Mouse (Mus musculus) ES-E14 (cell line): Measurements from ENCODE around the gene Sept9. TPM values are rescaled to one million over a fixed set of nuclear protein-coding genes. Genes with fewer than 3 reads are reported as not detected.
"Not testable (repeated sequence)": the region's sequence is repeated elsewhere in the genome, so short reads cannot be mapped to it uniquely, and the experiment has no call there.

Source experiments
- DNase-seq: peaks from one replicate; pipeline ENCODE4 v3.0.0-alpha.2; 2013; ENCODE audit warnings: low read depth, low spot score
- H3K27ac ChIP-seq: 2 replicates; pipeline ENCODE4 v1.5.1; 2012; ENCODE audit warnings: low read depth, mild to moderate bottlenecking, low read length, moderate library complexity, mixed read lengths; ENCODE audit not compliant: poor library complexity, insufficient read depth, severe bottlenecking
- H3K36me3 ChIP-seq: 2 replicates; pipeline ENCODE4 v1.6.1; 2012; ENCODE audit warnings: mild to moderate bottlenecking, low read length, moderate library complexity, mixed read lengths; ENCODE audit not compliant: control insufficient read depth, poor library complexity, insufficient read depth, severe bottlenecking
- H3K4me1 ChIP-seq, 2 experiments: fragments of 150-350 bp in 1 of 2; sonication (generic) in 1 of 2; 2 replicates each; pipeline ENCODE4 v1.6.1; 2012; ENCODE audit warnings: low read length in 2 of 2, mild to moderate bottlenecking in 1 of 2, mixed read lengths in 1 of 2; ENCODE audit not compliant: control insufficient read depth in 2 of 2, insufficient read depth in 2 of 2, poor library complexity in 1 of 2
- H3K4me3 ChIP-seq, 2 experiments: fragments of 150-350 bp in 1 of 2; sonication (generic) in 1 of 2; 2 replicates each; pipeline ENCODE4 v1.5.1; 2012; ENCODE audit warnings: low read length in 2 of 2, low read depth in 1 of 2, mild to moderate bottlenecking in 1 of 2, mixed read lengths in 1 of 2; ENCODE audit not compliant: insufficient read depth in 1 of 2, poor library complexity in 1 of 2, severe bottlenecking in 1 of 2
- H3K9ac ChIP-seq: 2 replicates; pipeline ENCODE4 v1.6.1; 2012; ENCODE audit warnings: low read depth, mild to moderate bottlenecking, low read length, mixed read lengths; ENCODE audit not compliant: poor library complexity, insufficient read depth, severe bottlenecking
- H3K9me3 ChIP-seq: fragments of 150-350 bp; sonication (generic); 2 replicates; pipeline ENCODE4 v1.6.1; 2012; ENCODE audit warnings: low read depth, mild to moderate bottlenecking, low read length; ENCODE audit not compliant: control insufficient read depth, insufficient read depth
- CHD2 ChIP-seq: IDR thresholded peaks from 2 replicates; pipeline ENCODE4 v1.6.1; 2014; ENCODE audit warnings: mild to moderate bottlenecking, low read depth, low read length, inconsistent platforms
- HCFC1 ChIP-seq: IDR thresholded peaks from 2 replicates; pipeline ENCODE4 v1.6.1; 2012; ENCODE audit warnings: low read length, inconsistent platforms, borderline replicate concordance; ENCODE audit not compliant: insufficient read depth
- MAFK ChIP-seq: IDR thresholded peaks from 2 replicates; pipeline ENCODE4 v1.6.1; 2014; ENCODE audit warnings: mild to moderate bottlenecking, low read depth, low read length, inconsistent platforms; ENCODE audit not compliant: insufficient read depth
- ZC3H11A ChIP-seq: IDR thresholded peaks from 2 replicates; pipeline ENCODE4 v1.6.1; 2012; ENCODE audit warnings: low read depth, mild to moderate bottlenecking, inconsistent platforms, low read length, borderline replicate concordance
- ZNF384 ChIP-seq: IDR thresholded peaks from 2 replicates; pipeline ENCODE4 v1.6.1; 2012; ENCODE audit warnings: low read depth, low read length, inconsistent platforms
- in situ Hi-C, 2 experiments: fragments of 600-800 bp; cut with MboI; formaldehyde crosslinking; loops; one replicate each; pipeline ENCODE4 v1.15.1; 2025; ENCODE audit warnings: low sequenced_read_pairs in 2 of 2, inconsistent platforms in 1 of 2; ENCODE audit not compliant: unreplicated experiment in 2 of 2
- total RNA-seq: library from RNA; depleted of rRNA; stranded (reverse); fragments of 300-350 nt; gene quantifications from 2 replicates; pipeline ENCODE4 v1.2.3, GENCODE M21; 2012

The Sept9 gene
- total RNA-seq, 1 experiment, result 65.7 TPM

DNA sequence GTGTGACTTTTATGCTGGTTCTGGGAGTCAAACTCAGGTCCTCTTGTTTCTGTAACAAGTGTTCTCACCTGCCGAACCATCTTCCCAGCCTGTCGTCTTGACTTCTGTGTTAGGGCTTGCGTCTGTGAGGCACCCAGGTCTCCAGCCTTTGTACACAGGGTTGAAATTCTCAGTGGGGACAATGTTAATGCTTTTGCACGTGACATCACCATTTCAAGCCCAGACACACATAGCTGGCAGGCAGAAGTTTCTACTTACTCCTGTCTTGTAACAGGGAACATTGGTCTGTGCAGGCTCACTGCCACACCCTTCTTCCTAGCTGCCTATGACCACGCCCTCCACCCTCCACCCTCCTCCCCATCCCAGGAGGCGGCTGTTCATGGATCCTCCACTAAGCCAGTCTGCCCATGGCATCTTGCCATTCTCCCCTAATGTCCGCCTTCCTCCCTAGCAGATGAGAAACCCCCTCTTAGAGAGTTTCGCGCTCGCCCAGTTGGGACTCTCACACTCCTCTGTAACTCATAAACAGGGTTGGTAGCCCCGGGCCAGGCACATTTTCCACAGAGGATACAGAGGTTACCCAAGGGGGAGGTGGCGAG lies 124.6 kb downstream of the Sept9 start:
- no peak overlapping the region for H3K9ac ChIP-seq
- in situ Hi-C loops, result no loop called here
- no peak overlapping the region for H3K4me3 ChIP-seq
- H3K9me3 ChIP-seq, result no peaks in the 10 kb centered on the region
- TF ChIP-seq MAFK (no peak), CHD2 (no peak), ZC3H11A (no peak), HCFC1 (no peak), ZNF384 (no peak)
- no peak for DNase-seq
- H3K27ac ChIP-seq, result peak overlapping the region; percentile 37; the same call in 1 of the 2 replicates
- H3K4me1 ChIP-seq, result peaks cover 17 to 60% of the 10 kb centered on the region in 2 experiments
- H3K36me3 ChIP-seq, result no peaks in the 10 kb centered on the region

DNA sequence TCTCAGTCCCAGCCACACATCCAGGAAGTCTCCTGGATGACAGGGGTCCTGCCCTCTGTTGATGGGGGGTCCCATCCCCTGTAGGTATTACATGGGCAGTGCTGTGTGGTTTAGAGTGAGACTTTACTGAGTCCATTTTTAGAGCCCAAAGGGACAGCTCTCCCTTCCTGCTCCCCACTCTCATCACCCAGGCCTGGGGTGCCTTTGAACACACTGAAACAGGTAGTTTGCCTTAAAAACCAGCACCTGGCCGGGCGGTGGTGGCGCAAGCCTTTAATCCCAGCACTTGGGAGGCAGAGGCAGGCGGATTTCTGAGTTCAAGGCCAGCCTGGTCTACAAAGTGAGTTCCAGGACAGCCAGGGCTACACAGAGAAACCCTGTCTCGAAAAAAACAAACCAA lies 125.3 kb downstream of the Sept9 start:
- DNase-seq, H3K9ac ChIP-seq, H3K4me3 ChIP-seq, H3K9me3 ChIP-seq, in situ Hi-C loops, H3K36me3 ChIP-seq: not testable (repeated sequence)
- H3K4me1 ChIP-seq, result peaks cover 17 to 57% of the 10 kb centered on the region in 2 experiments
- H3K27ac ChIP-seq, result peak overlapping the region; percentile 90; the same call in 1 of the 2 replicates

DNA sequence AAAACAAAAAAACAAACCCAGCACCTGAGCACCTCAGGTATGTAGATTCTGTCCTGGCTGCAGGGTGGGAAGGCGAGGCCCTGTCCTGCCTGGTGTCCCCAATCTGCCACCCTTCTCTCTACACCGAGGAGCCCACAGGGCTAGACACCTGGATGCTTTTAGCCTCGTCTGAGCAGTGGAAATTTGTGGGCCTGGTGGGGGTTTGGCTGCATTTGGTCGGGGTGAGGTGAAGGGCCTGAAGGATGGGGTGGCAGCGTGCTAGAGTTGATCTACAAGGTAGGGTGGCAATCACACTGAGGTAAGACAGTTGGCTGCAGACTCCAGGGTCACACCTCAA lies 125.6 kb downstream of the Sept9 start:
- in situ Hi-C loops, result no loop called here
- H3K27ac ChIP-seq, result peak overlapping the region; percentile 90
- peak overlapping the region; percentile 21; the same call in 1 of the 2 replicates for H3K9ac ChIP-seq
- TF ChIP-seq ZNF384 (no peak), MAFK (no peak), ZC3H11A (no peak), HCFC1 (no peak), CHD2 (no peak)
- peaks cover 17 to 55% of the 10 kb centered on the region in 2 experiments for H3K4me1 ChIP-seq
- DNase-seq, result no peak
- H3K9me3 ChIP-seq, result no peaks in the 10 kb centered on the region
- no peak overlapping the region for H3K4me3 ChIP-seq
- H3K36me3 ChIP-seq, result no peaks in the 10 kb centered on the region

DNA sequence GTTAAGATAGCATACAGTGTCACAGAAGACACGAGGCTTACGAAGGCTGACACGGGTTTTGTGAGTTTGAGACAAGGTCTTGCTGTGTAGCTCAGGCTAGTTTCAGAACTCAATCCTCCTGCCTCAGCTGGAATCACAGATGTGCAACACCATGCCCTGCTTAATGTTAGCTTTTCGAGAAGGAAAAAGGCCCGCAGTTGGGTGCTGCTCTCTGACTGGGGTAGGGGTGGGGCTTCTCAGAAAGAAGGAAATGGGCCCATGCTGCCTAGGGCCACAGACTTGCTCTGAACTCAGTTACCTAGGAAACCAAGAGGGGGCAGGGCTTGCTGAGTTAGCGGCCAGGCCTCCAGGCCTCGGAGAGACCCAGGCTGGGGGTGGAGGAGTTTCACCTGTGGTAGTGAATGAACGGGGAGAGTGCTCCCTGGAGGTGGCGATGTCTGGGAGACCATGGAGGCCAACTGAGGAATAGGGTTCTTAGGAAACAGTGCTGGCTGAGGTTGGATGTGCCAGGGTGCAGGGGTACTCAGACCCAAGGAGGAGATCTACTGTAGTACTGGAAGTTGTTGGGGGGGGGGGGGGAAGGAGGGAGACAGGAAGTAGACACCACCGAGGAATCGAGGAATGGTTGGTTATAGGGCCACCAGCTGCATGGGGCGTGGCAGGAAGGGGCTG lies 126.1 kb downstream of the Sept9 start:
- in situ Hi-C loops, result no loop called here
- peak overlapping the region; percentile 27 to 29; a peak in 2 of 4 replicates for H3K4me3 ChIP-seq
- H3K36me3 ChIP-seq, result no peaks in the 10 kb centered on the region
- TF ChIP-seq HCFC1 (no peak), MAFK (0 out of 2 replicates have a peak, but pooled peaks have one; percentile 15)
- peak overlapping the region; percentile 90 for H3K27ac ChIP-seq
- peaks cover 16 to 51% of the 10 kb centered on the region in 2 experiments for H3K4me1 ChIP-seq
- H3K9me3 ChIP-seq, result no peaks in the 10 kb centered on the region
- H3K9ac ChIP-seq, result peak overlapping the region; percentile 33; the same call in 1 of the 2 replicates
- DNase-seq, result peak; percentile 93
